In genomic region chr5:17888598-17888997, GRCm38 (mm10) we compare ENCODE assay signal across 9 mouse cellular contexts. TPM values are rescaled to one million over a fixed set of nuclear protein-coding genes. Genes with fewer than 3 reads are reported as not detected.
DNase-seq lines count a peak whose midpoint lies in the region; ATAC-seq lines count a peak whose summit lies in the region.
"Had no signal": no experiment of that assay in that cellular context is flagged by ENCODE, and none has a peak within 500 bp of the region (broad histone marks: within the 10 kb centered on the region; RNA-seq: fewer than 3 reads in every experiment).

Cd36 (minus strand) TSS chr5:17888801.

- peak within 1 kb of the TSS; percentile 25 for H3K27ac ChIP-seq in heart, embryonic 16.5 days (ENCODE audit: low read length)
- H3K27ac ChIP-seq in liver, embryonic 16.5 days (ENCODE audit: low read length), result no peak within 1 kb of the TSS

- no peak; the same call in 1 of the 2 replicates for ATAC-seq in heart, embryonic 16.5 days (replicated peaks; ENCODE audit: extremely low read depth, insufficient read depth, low FRiP score)
- no peak for ATAC-seq in liver, embryonic 16.5 days (ENCODE audit: low read depth)

- no peaks in the 10 kb centered on the region for H3K27me3 ChIP-seq in heart, embryonic 16.5 days (ENCODE audit: control insufficient read depth, insufficient read depth, low read length)
- no peaks in the 10 kb centered on the region for H3K27me3 ChIP-seq in liver, embryonic 16.5 days (ENCODE audit: control insufficient read depth, insufficient read depth, low read depth, low read length)

- H3K9ac ChIP-seq in heart, embryonic 16.5 days (ENCODE audit: low read length), result peak within 1 kb of the TSS; percentile 31; the same call in 1 of the 2 replicates
- no peak within 1 kb of the TSS for H3K9ac ChIP-seq in liver, embryonic 16.5 days (ENCODE audit: low read depth, low read length)

- WGBS in heart, embryonic 16.5 days, result 12% methylated on average over 5 of the region's 5 CpGs
- WGBS in liver, embryonic 16.5 days (ENCODE audit: insufficient replicate concordance), result 40% methylated on average over 5 of the region's 5 CpGs

- H3K9me3 ChIP-seq in heart, embryonic 16.5 days (replicated peaks; ENCODE audit: control insufficient read depth, low read length), result no peaks in the 10 kb centered on the region
- H3K9me3 ChIP-seq in liver, embryonic 16.5 days (replicated peaks; ENCODE audit: control insufficient read depth, low read length), result no peaks in the 10 kb centered on the region

- peak within 1 kb of the TSS; percentile 29 for H3K4me3 ChIP-seq in heart, embryonic 16.5 days (ENCODE audit: low read length)
- no peak within 1 kb of the TSS for H3K4me3 ChIP-seq in liver, embryonic 16.5 days (ENCODE audit: low read depth, low read length)
- H3K4me3 ChIP-seq: erythroblast, embryonic 14.5 days had no signal

- H3K4me2 ChIP-seq in heart, embryonic 16.5 days (ENCODE audit: low read depth, low read length), result peak within 1 kb of the TSS; percentile 48
- no peak within 1 kb of the TSS for H3K4me2 ChIP-seq in liver, embryonic 16.5 days (ENCODE audit: low read depth, low read length)

- no peaks in the 10 kb centered on the region for H3K36me3 ChIP-seq in heart, embryonic 16.5 days (ENCODE audit: control insufficient read depth, insufficient read depth)
- H3K36me3 ChIP-seq in liver, embryonic 16.5 days (ENCODE audit: control insufficient read depth, insufficient read depth), result no peaks in the 10 kb centered on the region

- H3K4me1 ChIP-seq in heart, embryonic 16.5 days (ENCODE audit: control insufficient read depth, insufficient read depth, low read length), result peaks cover 3% of the 10 kb centered on the region
- no peaks in the 10 kb centered on the region for H3K4me1 ChIP-seq in liver, embryonic 16.5 days (ENCODE audit: control insufficient read depth, low read depth, low read length)

- no peak for DNase-seq in adrenal gland, adult 18-20 months (ENCODE audit: low spot score in 2 of 2)
- DNase-seq in embryo, embryonic 10.5 days (ENCODE audit: low spot score), result peak; percentile 41
- DNase-seq in right cerebral cortex, postnatal 14 days, result no peak
- DNase-seq in thymus, postnatal 14 days, result no peak
- no peak for DNase-seq in right cerebral cortex, postnatal 4 days
- DNase-seq in layer of hippocampus, adult 11-12 months (ENCODE audit: low spot score), result no peak

RNA-seq across cellular contexts. Expression of gene Cd36, which starts in this region (rescaled TPM):
- total RNA-seq in adrenal gland, adult 18-20 months (2021), result 100 to 1,000 TPM; 525 to 985 TPM
- 202 and 223 TPM in 2 replicates for polyA plus RNA-seq in heart, embryonic 16.5 days (2015; fragmentation: Nextera tagmentation; extraction: Ambion mirVana)
- polyA plus RNA-seq in liver, embryonic 16.5 days (2015; fragmentation: Nextera tagmentation; extraction: Ambion mirVana), result 36.8 and 40.2 TPM in 2 replicates
